Mouse (Mus musculus) gastrocnemius, postnatal 4 days (tissue): ENCODE measurements around the gene Lrrc75b. TPM values are rescaled to one million over a fixed set of nuclear protein-coding genes. Genes with fewer than 3 reads are reported as not detected.
A peak's percentile ranks its signal among the peaks of the same experiment; 100 is the strongest.
"Not testable (repeated sequence)": the region's sequence is repeated elsewhere in the genome, so short reads cannot be mapped to it uniquely, and the experiment has no call there.

Source experiments
- DNase-seq, 2 experiments: peaks; one replicate each; pipeline ENCODE4 v3.0.0; 2021 to 2022; ENCODE audit warnings: low spot score in 2 of 2, mixed read lengths in 2 of 2
- total RNA-seq, 2 experiments: library from RNA; stranded (reverse); gene quantifications; 2 replicates each; pipeline ENCODE4 v1.2.3; 2021

Lrrc75b gene
- total RNA-seq, 2 experiments from 2014 or later: 2.8 to 3.3 TPM

DNA sequence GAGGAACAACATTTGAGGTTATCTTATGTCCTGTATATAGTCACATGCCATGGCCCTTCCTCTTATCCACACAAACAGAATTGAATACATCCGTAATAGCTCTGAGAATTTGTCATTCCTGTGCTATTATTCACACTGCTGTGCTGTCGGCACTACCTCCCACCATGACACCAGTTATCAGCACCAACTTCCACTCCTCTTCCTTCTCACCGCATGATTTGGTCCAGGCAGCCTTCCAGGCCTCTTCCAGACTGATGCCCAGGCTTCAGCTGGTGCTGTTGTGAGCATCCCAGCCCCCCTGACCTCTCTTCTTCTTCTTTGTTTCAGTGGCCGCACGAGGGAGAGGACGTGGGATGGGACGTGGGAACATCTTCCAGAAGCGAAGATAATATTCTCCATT is 25.2 kb downstream of the Lrrc75b start:
- no peak for DNase-seq

DNA sequence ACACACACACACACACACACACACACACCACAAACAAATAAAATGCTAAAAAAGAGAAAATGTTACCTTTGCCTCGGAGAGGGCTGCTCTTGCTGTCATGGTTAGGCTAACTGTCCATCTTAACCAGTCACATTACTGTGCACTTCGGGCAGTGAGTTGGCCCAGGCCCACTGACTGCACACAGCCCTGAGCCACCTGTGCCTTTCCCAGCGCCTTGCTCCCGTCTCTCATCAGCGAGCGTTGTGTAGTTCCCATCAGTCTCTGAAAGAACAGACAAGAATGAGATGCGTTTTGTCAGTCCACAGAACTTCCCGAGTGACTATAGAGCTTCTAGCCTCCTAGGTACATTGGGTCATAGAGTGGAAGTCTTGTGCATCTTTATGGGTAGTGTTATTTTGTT is 25.9 kb downstream of the Lrrc75b start:
- no peak for DNase-seq

DNA sequence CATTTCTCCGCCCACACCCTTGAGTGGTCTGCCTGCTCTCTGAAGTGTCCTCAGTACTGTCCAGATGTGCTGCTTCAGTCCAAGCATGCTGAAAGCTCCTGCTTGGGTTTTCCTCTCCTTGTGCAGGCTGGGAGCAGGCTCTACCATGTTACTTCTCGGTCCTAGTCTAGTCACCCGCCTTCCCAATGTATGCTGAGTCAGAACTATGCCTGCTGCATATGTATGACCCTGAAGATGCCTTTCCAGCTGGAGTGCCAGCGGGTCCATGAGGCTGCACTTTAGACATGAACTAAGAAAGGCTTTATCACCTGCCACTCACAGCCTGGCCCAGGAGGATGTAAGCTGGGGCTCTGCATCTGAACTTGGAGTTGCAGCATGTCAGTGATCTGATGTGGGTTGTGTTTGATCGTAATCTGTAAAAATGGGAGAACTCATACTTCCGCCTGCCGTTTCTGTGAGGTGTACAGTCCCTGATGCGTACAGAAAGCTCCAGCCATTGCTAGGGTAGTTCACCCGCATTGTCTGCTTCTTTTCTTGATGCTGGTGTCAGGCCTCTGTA is 28.5 kb downstream of the Lrrc75b start:
- DNase-seq: no peak

DNA sequence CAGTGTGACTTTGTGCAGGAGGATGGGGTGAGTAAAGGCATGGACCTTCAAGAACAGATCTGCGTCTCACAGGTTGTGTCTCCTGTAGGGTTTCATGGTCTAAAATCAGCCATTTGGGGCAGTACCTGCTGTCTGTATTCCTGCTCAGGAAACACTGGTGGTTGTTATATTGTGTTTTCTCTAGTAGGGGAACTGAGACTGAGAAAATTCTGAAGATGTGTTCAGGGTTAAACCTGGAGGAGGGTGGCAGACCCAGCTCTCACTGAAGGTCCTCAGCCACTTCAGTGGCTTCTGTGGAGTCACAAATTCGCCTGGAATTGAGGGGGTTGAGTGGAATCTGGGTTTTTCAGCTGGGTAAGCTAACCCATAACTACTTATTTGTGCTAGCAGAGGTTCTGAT is 29.8 kb downstream of the Lrrc75b start:
- no peak for DNase-seq

DNA sequence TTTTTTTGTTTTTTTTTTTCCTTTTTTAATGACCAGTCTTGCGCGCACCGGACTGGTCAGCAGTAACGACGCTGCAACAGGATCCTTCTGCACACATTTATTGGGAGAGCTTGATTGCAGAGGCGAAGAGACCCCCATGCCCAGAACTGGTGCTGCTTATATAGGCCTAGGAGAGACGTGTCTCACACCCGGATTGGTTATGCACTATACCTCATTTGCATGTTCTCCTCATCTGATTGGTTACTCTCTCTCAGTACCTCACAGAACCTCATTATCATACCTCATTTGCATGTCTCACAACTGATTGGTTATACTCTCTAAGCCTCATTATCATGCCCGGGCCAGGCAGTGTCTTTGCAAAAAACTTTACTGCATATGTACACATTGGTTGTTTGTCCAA is 34.7 kb downstream of the Lrrc75b start:
- DNase-seq: not testable (repeated sequence)

DNA sequence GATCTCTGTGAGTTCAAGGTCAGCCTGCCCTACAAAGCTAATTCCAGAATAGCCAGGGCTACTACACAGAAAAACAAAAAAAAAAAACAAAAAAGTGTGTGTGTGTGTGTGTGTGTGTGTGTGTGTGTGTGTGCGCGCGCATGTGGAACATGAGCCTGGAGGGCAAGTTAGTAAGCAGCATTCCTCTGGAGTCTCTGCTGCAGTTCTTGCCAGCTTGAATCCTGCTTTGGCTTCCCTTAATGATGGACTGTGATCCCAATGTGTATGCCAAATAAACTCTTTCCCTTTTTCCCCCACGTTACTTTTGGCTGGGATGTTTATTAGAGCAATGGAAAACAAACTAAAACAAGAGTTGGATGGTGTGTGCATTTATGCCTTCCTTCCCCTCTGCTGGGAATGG is 38.5 kb downstream of the Lrrc75b start:
- no peak for DNase-seq

DNA sequence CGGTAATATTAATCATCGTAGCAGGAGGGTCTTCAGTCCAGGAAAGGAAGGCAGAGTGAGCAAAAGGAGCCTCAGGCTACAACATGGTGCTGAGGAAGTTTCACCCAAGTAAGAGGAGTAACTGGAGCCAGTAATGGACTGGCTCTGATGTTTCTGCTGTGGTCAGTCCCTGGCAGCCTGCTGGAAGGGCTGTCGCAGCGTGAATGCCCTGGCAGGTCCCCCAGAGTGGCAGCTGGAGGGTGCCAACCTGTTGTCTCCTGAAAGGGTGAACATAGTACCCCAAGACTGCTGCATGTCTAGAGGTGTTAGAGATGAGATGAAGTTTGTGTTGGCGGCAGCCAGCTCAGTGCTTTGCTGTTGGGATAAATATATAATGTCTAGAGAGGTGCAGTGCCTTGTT is 39.5 kb downstream of the Lrrc75b start:
- DNase-seq: no peak

DNA sequence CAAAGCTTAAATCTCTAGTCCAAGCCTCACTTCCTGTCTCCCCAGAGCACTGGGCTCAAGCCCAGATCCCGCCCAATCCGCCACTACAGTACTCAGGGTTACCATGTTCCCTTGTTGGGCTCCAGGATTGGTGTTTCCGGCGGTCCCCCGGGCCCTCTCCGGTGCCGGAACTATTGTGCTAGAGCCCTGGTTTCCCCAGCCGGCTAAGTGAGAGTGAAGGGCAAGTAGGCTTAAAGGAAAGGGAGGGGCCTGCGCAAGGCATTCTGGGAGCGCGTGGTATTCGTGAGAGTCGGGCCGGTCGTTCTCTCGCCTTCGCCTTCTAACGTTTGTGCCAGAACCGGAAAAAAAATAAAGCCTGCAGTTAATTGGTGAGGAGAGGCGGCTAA is 42.4 kb downstream of the Lrrc75b start, which contains the start of gene Gucd1:
Gene Gucd1 (minus strand): TSS at position 215 of the 386 bp plus-strand sequence.
- peak; percentile 95 to 97 for DNase-seq

DNA sequence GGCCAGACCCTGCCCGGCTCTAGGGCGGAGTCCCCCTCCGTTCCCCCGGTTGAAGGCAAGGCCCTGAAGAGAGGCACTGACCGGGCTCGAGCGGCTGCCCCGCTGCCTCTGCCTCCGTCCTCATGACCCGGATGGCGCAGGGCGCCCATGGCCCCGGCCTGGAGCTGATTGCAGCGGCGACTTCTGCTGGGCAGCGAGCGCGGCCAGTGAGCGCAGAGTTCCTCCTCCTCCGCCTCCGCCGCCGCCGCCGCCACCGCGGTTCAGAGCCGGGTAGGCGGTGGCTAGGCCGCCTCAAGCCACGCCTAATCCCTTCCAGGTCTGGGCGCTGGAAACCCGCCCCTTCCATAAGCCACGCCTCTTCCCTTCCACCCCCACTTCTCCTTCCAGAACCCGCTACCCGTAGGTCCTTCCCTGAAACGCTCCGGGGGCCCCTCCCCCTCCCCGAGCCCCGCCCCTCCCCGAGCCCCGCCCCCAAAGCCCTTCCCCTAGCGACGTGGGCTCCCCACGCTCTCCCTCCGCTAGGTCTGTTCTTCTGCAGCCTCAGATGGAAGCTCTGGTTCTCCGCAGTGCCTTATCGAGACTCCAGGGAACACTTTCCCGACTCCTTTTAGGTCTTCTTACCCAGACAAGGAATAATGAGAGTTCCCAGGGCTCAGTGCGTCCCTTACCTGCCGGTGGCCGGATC is 42.9 kb downstream of the Lrrc75b start, which contains the start of gene Snrpd3:
Gene Snrpd3 (plus strand): TSS at position 479 of the 685 bp plus-strand sequence.
- peak; percentile 77 to 92 for DNase-seq

DNA sequence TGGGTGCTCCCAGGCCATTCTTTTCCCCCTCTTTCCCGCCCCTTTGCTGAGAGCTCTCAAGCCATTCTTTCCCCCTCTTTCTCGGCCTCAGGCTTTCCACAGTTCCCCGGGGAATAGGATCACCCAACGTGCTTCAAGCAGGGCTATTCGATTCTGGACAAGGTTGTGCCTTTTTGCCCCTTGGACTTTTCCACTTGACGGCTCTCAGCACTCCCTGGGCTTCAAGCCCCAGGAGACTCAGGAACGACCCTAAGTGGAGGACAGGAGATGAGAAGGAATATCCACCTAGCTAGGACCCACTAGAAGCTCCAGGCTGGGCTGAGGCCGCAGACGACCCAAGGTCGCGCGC is 43.4 kb downstream of the Lrrc75b start:
- DNase-seq: peak in 1 of 2 experiments; percentile 20

DNA sequence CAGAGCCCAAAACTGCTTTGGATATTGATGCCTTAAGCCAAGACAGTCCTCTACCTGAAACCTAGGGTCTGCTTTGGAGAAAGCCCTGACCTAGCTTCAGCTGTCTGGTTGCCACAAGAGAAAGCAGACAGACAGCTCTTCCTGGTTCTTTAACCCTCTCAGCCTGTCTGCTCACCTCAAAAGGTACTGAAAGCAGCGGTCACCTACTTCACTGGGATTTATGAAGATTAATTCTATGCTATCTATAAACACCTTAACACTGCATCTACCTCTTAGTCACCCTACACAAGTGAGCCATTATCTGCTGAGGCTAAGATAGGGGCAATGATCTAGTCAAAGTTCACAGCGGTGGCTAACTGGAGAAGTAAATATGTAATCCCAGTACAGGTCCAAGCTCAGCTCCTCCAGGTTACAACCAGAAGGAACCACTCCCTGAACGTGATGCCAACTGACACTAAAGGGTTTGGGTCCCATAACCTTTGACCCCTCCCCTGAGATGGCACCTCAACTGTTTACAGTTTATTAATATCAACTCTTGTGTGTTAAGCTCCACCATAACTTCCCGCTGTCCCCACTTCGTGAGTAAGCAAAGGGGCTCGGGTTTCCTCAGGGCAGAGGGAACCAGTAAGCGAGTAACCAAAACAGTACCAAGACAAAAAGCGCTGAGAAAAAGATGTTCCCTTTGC is 43.9 kb downstream of the Lrrc75b start:
- no peak for DNase-seq

DNA sequence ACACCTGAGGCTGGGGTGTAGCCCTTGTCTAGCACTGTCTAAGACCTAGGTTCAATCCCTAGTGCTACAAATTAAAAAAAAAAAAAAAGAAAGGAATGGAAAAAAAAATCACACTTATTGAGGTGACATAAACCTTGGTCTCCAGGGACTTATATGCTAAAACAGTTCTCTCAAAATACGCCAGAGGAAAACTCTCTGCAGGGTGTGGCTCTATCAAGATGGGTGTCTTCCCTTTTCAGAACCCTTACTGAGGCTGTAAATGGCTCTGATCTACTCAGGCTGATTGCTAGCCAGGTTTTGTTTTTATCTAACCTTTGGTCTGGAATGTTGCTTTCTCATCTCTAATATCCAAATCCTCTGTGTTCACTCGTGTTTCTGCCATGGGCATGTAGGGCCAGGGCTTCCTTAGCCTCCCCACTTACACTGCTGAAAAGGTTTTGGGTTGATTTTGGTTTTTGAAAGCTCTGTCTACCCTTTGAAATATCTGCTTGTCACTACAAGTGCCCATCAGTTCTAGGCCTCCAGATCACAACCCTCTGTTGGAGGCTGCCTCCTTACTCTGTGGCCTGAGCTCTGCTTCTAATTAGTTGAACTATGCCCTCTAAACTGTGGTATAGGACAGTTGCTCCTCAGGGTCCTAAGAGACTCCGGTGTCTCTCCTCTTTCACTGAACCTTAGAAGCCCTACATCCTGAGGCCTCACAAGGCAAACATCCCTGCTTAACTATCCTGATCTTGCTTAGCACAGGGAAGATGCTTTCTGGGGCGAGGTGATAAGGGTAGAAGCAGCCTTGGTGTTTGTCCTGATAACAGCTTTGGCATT is 44.7 kb downstream of the Lrrc75b start:
- DNase-seq: no peak

DNA sequence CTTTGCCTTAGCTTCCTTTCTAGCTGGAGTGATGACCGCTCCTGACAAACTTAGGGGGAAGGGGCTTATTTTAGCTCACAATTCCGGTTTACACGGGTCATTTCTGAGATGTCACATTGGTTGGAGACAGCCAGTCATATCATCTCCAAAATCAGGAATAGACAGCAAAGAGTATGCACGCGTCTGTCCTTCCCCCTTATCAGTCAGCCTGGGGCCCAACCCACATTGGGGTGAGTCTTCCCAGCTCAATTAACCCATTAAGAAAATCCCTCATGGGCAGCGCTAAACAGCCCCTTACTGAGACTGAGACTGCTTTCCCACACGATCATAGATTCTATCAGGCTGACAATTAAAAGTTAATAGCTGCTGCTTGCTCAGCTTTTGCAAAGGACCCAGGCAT is 45.8 kb downstream of the Lrrc75b start:
- DNase-seq: no peak

DNA sequence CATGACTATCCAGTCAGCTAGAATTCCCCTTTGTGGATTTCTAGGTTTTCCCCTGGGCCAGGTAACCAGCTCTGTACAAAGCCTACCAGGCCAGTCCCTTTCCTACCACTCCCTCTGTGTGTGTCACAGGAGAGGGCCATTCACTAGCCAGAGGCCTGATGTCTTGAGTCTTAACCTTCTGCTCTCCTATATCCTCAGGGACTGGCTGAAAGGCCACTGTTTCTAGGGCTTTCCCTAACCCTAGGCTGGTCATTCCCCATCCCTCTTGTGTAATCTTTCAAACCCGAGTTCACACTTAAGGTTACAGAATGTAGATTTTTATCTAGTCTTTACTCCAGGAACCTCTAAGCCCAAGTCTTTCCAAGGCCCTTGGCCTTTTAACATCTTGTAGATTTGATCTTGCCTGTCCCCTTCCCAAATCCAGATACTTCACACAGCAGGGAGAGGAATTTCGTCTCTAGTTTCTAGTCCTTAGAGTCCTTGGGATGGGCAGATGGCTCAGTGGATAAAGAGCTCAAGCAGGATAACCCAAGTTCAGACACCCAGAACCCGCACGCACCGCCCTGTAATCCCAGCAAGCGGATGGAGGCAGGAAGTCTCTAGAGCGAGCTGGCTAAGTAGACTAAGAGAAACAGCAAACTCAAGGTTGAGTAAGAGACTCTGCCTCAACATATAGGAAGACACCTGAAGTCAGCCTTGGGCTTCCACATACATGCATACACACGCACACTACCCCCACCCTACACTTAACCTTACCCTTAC is 46.6 kb downstream of the Lrrc75b start:
- DNase-seq: no peak

DNA sequence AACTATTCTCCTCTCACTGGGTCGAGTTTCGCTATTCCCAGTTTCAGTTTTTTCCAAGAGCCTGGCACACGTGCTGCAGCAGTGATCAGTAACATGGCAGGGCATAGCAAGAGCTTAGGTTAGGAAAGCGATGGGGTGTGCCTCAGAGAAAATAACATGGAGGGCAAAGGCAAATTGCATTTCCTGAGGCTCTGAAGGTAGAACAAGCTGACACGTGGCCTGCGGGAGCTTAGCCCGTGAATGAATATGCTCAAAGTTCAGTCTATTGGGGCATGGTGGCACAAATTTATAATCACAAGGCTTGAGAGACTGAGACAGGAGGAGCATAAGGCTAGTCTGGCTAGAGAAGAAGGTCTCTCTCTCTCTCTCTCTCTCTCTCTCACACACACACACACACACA is 47.3 kb downstream of the Lrrc75b start:
- no peak for DNase-seq

DNA sequence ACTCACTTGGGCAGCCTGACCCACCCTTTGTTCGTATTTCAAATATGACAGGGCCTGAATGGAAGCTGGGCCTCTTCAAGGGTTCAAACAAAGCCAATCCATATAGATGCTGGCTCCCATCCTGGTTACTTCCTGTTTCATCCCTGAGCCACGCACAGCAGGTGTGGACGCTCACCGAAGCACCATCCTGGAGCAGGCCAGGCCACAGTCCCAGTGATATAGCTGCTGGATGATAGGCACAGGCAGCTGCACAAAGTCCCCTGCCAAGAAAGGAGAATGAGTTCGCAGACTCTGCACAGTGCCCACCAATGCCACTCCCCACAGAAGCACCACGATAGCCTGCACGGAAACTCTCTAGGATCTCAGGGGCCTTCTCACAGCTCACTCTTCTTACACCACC is 48.2 kb downstream of the Lrrc75b start:
- no peak for DNase-seq

DNA sequence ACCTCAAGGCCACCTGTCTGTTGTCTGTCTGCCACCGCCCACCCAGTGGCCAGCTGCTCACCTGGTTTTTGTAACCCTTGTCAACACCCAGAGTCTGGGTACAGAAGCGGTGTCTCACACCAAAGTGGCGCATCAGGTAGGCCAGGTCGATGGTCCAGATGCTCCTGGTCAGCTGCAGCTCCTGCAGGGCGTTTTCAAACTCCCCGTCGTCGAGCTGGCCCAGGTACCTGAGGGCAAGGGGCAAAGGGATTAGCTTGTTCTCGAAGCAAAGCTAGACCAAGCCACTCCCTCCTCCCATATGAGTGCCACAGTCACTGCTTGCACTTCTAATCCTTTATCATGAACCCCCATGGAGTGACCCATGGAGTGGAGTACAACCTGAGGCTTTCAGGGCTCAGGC is 49.1 kb downstream of the Lrrc75b start:
- DNase-seq: no peak

DNA sequence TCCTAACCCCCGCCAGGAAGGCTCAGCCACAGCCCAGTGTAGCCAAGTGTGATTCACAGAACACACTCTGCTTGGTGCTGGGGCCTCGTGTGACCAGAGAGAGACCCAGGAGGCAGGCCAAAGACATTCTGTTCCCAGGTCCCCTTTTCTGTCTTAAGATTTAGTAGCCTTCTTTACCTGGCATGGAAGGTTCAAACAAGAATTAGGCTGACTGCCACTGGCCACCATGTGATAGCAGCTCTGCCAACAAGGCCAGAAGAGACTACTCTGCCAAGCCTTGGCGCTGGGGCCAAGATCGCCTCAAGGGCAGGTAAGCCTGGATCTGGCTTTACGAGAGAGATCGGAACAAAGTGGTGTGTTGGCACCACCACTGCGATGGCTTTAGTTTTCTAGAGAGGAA is 49.7 kb downstream of the Lrrc75b start:
- DNase-seq: no peak

DNA sequence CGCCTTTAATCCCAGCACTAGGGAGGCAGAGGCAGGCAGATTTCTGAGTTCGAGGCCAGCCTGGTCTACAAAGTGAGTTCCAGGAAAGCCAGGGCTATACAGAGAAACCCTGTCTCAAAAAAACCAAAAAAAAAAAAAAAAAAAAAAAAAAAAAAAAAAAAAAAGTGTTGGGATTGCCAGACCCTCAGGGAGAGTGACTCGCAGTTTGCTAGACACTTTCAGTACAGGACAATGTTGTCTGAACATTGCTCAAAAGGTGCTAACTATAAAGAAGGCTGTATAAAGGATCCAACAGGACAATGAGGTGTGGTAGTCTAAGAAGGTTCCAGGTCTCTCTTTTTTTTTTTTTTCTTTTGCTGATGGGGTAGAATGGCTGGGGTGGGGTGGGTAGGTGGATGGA is 54.2 kb downstream of the Lrrc75b start:
- not testable (repeated sequence) for DNase-seq

DNA sequence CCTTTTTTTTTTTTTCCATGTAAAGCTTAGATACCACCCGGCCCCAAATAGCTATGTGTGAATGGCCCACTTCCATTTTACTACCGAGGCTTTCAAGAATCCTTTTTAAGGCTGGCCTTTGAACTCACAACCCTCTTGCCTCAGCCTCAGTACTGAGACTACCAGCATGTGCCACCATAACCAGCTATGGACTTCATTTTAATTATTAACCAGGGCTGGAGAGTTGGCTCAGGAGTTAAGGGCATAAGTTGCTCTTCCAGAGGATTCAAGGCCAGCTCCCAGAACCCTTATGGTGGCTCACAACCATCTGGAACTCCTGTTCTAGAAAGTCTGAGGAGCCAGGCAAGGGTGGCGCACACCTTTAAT is 55.0 kb downstream of the Lrrc75b start:
- DNase-seq: no peak
